Mouse (Mus musculus) right cerebral cortex, postnatal 10 days (tissue): Measurements from ENCODE around the gene Fam178b.
"Not testable (repeated sequence)": the region's sequence is repeated elsewhere in the genome, so short reads cannot be mapped to it uniquely, and the experiment has no call there.

Source experiments
- DNase-seq, 2 experiments: peaks; one replicate each; pipeline ENCODE4 v3.0.0; 2021; ENCODE audit warnings: low spot score in 2 of 2

Gene Fam178b

DNA sequence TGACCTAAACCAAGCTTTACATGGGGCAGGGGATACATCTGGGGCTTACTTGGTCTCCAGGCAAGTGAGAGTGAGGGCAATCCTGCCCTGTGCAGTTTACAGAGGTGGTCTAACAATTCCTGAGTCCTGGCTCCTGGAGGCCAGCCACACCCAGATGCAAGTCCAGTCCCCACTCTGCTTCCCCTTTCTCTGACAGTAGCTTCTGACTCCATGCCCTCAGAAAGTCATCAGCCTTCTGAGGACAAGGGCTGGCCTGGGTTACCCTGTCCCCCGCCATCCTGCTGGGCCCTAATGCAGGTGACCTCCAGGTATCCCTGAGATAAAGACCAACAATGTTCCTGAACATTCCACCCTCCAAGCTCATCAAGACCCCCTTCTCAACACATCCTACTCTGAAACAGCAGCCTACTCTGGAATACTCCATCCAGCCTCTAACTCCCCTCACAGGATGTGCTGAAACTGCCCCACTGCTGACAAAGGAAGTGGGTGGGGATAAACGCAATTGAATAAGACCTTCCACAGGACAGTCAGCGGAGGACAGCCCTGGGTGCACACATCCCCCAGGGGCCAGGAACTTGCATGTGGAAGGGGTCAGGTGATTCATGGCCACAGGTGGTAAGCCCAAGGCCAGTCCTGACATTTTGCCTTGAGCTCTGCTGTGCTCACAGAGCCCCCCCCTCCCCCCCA, 52.8 kb downstream of the Fam178b start:
- no peak for DNase-seq

DNA sequence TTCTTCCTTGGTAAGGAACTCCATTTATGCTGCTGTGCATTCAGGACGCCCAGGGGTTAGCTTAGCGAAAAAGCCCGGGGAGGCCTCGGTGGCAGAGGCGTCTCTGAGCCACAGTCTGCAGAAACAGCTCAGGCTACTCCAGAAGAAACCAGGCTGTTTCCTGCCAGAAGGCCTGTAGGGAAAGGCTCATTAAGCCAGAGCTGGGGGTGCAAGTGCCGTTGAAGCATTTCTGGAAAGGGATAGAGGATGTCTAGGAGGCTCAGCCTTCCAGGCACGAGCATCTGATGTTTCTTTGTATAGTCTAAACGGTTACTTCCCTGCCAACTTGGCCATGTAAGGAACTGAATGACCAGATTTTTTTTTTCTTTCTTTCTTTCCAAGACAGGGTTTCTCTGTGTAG, 54.4 kb downstream of the Fam178b start:
- no peak for DNase-seq

DNA sequence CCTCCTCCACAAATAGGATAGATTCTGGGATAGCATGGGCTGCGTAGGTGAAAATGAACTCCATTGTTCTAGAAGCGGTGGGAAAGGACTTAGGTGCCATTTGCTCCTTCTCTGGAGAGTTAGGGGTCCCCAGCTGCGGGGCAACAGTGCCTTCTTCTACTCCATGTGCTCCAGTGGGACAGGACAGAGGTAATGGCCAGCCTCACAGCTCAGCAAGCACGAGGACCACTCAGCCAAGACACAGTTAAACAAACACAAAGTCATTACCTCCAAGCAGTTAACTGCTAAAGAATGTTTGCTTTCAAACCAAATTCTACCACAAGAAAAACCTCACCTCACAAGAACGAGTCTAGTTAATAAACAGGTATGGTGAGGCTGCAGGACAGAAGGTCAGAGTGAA, 57.5 kb downstream of the Fam178b start:
- DNase-seq, result no peak

DNA sequence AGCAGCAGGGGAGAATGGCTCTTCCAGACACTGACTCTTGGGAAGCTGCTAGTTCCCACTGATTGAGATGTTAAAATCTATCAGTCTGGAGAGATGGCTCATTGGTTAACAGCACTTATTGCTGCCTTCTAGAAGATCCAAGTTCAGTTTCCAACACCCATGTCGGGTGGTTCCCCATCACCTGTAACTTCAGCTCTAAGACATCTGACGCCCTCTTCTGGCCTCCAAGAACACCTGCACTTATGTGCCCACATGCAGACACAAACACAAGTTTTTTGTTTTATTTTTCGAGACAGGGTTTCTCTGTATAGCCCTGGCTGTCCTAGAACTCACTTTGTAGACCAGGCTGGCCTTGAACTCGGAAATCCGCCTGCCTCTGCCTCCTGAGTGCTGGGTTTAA, 67.0 kb downstream of the Fam178b start:
- not testable (repeated sequence) for DNase-seq

DNA sequence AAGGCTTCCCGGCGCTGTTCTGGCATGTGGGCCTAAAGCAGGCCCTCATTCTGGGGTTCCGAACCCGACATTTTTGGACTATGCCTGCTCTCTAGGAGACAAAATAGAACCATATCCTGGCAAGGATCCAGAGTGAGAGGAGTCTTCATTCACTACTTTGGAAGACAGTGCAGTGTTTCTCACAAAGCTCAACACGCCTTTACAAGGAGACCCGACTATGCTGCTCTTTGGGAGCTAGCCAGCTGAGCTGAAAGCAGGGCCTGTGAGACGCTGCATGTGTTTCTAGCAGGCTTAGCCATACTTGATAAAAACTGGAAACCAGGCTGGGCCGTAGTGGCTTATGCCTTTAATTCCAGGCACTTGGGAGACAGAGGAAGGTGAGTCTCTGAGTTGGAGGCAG, 67.8 kb downstream of the Fam178b start:
- DNase-seq, result peak; percentile 73 to 76

DNA sequence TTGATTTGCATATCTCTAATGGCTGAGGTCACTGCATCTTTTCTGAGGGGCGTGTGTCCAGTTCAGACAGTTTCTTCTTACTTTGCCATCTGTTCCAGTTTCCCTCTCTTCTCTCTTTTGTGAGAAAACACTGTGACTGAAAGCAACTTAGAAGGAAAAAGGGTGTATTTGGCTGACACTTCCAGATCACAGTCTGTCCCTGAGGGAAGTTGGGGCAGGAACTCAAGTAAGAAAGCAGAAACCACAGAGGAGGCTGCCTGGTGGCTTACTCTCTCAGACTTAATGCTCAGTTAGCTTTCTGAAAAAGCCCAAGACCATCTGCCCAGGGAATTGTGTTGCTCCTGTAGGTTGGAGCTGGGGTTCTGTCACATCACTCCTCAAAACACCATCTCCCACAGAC, 68.4 kb downstream of the Fam178b start:
- no peak for DNase-seq

DNA sequence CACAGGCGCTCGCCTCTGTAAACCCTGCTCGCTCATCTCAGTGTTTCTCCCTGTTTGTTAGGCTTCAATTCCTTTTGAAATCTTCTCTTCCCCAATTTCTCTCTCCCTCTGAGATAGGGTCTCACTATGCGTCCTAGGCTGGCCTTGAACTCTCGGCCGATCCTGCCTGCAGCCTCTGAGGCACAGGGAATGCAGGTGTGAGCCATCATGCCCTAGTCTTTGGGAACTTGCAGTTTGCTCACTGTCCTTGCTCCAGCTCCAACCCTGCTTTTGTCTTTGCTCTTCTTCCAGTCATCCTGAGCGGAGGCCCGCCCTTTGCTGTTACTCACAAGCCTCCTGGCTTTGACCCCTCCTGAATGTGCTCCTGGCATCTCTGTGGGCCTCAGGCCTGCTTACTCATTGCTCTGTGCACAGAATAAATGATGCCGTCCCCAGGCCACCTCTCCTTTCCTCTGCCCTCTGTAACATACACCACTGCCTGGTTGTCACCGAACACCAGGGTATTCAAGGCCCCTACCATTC, 69.5 kb downstream of the Fam178b start:
- DNase-seq, result no peak

DNA sequence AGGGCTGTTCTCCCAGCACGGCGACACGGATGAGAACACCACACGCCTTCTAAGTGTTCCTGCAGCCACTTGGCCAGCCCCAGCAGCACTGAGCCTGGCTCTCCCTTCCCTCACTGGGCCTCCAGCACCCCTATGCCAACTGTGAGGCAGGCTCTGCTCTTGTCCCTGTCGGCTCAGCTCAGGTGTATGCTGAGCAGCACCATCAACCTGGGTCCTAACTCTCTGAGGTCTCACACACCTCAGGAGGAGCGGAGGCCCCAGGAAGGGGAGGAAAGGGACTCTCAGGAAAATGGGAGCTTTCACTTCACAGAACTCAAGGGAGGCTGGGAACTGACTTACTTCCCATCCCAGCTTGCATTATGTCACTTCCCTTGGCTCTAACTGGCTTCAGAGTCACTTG, 70.6 kb downstream of the Fam178b start:
- no peak for DNase-seq

DNA sequence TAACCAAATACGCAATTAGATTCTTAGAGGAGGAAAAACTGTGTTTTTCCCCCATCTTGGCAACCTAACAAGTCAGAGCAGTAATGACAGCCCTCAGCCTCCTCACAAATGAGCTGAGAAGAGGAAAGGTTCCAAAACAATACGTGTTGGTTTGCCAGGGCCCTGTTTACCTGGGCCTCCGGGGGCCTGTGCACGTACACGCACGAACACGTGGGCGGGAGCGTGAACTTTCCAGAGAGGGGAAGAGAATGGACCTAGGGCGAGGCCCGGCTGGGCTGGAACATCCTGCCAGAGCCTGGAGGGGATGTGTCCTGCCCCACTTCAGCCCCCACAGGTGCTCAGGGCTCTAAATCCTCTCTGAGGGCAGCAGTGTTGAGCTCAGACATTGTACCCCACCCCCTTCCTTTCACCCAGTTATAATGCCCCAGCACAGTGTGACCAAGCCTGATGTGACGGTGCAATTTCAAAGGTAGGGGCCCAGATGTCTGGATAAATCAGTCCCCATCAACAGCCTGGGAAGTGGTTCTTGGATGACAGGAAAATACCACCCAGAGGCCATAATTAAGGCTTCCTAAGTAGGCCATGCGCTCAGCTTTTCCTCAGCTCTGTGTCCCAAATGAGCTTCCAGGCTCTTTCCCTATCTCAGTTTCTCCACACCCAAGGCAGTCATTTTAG, 71.4 kb downstream of the Fam178b start:
- no peak for DNase-seq

DNA sequence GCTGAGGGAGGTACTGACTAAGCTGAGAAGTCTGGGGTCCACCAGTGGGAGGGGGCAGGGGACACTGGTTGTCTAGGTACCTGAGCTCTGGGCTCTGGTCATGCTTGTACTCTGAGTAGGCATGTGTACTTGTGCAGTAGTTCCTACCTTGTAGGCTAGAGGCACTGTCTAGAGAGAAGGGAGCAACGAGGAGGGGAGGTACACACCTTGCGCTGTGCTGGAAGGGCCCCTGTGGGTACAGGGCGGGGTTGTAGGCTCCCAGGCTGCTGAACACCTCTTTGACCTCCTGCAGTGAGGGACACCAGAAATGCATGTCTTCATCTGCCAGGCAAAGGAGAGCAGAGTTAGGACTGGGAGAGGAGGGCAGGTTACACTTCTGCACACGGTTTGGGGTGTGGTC, 74.8 kb downstream of the Fam178b start:
- DNase-seq, result no peak

DNA sequence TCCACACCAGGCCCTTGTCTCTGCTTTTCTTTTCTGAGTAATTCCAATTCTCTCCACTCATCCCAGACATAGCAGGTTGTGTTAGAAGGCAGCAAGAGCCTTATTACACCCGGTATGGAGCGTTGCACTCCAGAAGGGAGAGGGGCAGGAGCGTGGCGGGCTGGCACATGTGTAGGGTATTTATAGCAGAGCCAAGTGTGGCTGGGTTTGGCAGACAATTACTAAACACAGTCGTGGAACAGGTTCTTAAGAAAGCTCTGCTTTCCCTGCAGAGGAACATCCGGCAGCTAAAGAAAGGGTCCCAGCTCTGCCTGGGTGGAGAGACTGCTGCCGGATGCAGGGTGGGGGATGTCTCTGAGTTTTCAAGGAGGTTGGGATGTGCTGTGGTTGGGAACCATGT, 76.0 kb downstream of the Fam178b start:
- DNase-seq, result peak; percentile 76 to 88

DNA sequence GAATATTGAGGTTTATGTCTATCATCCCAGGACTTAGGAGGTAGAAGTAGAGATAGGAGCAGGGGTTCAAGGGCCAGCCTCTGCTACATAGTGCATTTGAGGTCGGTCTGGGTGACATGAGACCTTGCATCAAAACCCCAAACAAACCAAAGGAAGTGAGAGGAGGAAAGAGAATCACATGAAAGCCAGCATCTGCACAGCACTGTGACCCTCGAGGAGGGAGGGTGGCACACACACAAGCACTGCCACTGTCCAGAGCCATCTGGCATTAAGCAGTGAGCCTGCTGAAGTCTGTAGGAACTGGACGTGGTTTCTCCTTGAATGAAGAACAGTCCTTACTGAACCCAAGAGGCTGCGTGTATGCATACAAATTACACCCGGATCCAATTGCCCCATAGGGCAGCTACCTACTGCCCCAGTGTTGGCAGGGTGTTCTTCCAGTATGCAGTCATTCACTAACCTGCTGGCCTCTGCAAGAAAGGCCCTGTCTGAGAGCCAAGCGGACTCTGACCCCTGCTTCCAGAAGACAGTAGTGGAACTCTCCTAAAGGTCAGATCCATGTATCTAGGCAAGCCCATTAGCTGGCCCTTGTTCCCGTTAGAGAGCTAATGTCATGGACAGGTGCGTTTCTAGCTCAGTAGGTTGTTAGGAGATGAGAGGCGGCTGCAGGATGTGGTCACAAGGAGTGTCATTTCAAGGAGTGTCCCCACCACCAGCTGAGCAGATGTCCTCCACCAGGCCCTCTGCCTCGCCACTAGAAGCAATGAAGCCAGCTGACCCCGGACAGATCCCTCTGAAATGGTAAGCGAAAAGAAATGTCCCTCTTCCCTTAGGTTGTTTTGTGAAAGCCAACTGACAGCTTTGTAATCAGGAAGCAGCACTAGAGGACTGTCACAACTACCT, 78.5 kb downstream of the Fam178b start:
- no peak for DNase-seq

DNA sequence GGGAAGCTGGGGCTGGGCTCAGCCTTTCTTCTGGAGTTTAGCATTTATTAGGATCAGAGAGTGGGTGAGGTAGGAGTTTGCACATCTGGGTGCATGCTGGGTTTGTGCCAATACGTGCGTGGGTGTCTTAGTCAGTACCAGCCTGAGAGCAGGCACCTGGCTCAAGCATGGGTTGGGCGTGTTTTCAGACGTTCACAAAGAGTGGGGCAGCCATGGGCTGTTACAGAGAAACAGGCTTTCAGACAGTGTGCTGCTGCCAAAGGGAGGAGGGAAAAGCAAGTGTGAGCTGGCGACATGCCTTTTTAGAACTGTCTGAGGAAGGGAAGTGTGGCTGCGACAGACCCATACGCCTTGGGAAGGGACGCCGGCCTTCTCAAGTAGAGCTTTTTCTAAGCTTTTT, 79.6 kb downstream of the Fam178b start:
- DNase-seq, result peak; percentile 83 to 88

DNA sequence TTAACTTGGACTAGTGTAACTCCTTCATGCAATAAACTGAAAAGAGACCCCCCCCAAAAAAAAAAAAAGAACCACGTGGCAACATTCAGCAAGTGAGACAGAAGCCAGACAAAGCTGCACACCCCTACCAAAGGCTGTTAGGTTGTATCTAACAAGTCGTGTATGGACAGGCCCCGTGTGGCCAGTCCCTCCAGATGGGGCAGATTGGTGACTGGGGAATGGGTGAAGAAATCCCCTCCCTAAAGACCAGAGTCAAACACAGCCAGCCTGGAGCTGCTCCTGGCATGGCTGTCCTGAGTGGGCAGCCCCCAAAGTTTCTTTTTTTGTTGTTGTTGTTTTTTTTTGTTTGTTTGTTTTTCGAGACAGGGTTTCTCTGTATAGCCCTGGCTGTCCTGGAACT, 80.7 kb downstream of the Fam178b start:
- no peak for DNase-seq

DNA sequence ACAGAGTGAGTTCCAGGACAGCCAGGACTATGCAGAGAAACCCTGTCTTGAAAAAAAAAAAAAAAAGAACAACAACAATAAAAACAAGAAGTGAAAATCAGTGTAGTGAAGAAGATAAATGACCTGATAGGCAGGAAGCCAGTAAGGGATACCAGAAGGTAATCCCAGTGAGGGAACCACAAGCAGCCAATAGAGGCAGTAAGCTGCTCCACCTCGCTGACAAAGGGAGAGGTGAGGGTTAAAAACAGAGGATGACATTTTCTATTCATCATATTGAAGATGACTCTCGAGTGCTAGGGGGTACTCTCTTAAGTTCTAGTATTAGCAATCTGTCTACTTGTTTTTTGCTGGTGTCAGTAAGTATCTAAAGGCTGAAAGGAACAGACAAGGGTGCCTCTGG, 84.6 kb downstream of the Fam178b start:
- DNase-seq, result no peak

DNA sequence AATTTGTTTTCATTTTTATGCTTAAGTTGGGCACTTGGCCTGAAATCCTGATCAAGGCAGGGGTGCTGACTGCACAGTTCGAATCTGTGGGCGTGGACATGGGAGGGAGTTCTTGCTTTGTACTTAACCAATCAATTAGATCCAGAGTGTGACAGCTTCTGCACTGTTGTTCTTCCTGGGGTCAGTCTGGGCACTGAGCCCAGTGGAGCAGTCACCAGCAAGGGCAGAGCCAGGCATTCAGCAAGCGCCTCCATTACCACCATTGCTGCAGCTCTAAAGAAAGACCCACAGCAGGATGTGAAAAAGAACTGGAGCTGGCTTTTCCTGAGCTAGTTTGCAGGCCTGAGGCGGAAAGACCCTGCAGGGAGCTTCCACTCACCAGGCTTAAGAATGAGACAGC, 86.9 kb downstream of the Fam178b start:
- peak; percentile 71 to 74 for DNase-seq

DNA sequence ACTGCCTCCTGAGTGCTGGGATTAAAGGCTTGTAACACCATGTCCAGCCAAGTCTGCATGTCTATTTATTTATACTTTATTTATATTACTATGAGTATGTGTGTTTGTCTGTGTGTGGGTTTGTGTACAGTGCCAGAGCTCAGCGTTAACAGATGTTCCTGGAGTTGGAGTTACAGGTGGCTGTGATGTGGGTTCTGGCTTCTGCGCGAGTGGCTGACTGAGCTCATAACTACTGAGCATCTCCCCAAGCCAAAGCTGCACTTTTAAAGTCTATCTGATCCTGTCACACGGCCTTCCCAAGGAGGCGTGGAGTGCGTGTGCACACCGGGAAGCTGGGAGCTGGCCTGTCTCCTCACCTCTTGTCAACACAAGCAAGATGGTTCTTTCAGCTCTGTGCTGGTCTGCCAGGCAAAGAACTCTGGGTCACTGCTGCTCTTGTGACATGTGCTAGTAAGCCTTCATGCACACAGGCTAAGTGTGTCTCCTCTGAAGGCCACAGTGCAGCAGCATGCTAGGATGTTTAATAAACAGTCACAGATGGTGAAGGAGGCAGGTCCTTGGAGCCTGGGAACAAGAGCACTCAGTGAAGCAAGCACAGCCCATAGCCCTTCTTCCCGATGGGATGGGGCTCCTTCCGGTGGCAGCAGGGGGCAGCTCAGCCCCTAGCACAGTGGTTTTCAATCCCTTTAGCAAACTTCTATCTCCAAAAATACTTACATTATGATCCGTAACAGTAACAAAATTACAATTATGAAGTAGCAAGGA, 87.6 kb downstream of the Fam178b start:
- DNase-seq, result no peak

DNA sequence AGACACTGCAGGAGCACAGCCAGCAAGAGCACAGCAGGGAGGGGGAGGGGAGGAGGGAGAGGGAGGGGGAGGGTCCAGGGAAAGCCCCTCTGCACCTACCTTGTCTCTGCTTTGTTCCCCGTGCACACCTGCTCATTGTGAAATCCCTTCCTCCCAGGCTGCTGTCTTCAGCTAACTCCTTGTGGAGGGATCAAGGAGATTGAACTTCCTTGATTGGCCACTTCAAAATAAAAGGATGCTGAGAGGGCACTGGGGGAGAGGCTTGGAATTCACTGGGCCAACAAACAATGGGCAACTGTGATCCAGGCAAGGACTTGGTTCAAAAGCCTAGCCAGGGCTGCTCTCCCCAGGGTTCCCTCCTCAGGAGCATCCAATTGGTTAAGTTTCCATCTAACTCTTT, 89.9 kb downstream of the Fam178b start:
- DNase-seq, result no peak

DNA sequence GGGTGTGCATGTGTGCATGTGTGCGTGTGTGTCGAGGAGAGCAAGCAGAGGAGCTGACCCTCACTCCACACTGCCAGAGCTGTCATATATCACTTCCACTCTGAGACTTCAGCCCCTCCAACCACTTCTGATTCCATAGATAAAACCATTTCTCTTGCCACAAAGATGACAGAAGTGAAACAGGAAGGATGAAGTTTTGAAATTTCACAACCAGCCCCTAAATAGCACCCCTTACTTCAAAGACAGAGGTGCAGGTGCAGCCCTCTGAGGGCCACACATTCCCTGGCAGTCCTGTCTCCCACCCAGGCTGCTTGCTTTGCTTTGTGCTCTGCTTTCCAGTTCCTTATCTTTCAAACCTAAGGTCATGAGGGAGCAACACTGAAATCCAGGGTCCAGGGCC, 91.6 kb downstream of the Fam178b start:
- DNase-seq, result no peak

DNA sequence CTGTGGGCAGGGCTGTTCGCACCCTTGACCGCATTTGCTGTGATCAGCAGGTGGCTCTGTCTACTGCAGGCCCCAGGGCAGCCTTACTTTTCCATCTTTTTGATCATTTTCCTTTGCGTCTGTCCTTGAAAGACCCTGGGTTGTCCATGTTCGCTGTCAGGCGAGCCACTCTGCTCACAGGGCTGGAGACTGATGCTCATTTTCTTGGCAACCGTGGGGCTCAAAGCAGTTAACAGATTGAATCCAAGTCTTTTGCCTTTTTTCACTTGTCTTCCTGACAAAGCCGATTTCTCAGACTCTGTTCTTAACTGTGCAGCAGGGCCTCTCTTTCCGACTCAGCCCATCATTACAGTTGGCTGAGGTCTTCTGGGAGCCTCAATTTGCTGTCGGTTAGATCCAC, 92.3 kb downstream of the Fam178b start:
- no peak for DNase-seq

DNA sequence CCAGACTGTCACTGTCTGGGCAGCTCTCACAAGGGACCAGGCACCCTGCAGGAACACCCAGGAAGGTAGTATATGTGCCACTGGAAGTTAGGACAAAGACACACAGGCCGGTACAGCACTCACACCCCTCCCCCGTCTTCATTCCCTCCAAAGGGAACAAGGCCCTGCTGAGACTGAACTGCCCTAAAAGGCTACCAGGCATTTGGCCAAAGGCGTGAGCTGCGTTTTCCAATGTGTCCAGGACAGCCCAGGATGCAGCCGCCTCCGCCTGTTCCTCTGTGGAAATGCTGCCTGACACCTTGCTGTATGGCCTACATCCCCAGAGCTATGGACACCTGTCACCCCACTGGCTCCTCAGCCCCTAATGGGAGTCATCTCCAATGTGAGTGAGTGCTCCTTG, 93.5 kb downstream of the Fam178b start:
- DNase-seq, result peak; percentile 59 to 61
